In genomic region chr2:127845346-127845982, GRCm38 (mm10) we compare ENCODE assay signal across 10 mouse cellular contexts. TPM values are rescaled to one million over a fixed set of nuclear protein-coding genes. Genes with fewer than 3 reads are reported as not detected.
A peak's percentile ranks its signal among the peaks of the same experiment; 100 is the strongest.
DNase-seq lines count a peak whose midpoint lies in the region; ATAC-seq and TF ChIP-seq lines count a peak whose summit lies in the region.
"Had no signal": no experiment of that assay in that cellular context is flagged by ENCODE, and none has a peak within 500 bp of the region (broad histone marks: within the 10 kb centered on the region; RNA-seq: fewer than 3 reads in every experiment).

No protein-coding gene starts in this region.

- DNase-seq in gastrocnemius, adult 2 months, result no peak
- no peak for DNase-seq in gastrocnemius, postnatal 25 days
- DNase-seq in lung, postnatal 25 days (ENCODE audit: low spot score), result peak; percentile 12
- no peak for DNase-seq in lung, postnatal 14 days
- DNase-seq in embryo, embryonic 10.5 days (ENCODE audit: low spot score), result peak; percentile 32
- DNase-seq in stomach, postnatal 0 days (ENCODE audit: low spot score), result no peak
- no peak for DNase-seq in c-Kit-positive CD71-positive TER-119-positive erythroid progenitor cells, embryonic 14.5 days (ENCODE audit: low spot score)
- DNase-seq in layer of hippocampus, postnatal 25 days (ENCODE audit: extremely low spot score in 1 of 2, low spot score in 1 of 2), result no peak

- no peak overlapping the region for H3K27ac ChIP-seq in gastrocnemius, adult 2 months
- no peak overlapping the region for H3K27ac ChIP-seq in stomach, postnatal 0 days (replicated peaks)
- H3K27ac ChIP-seq: neural tube, embryonic 13.5 days had no signal

- ATAC-seq in stomach, postnatal 0 days (ENCODE audit: low FRiP score, low TSS enrichment), result no peak

- intact Hi-C loops in gastrocnemius, adult 2 months (cut with DNase I), result loop anchor here (2.0 to 10.0 kb wide), 2 partner anchors 161 to 237 kb away; no protein-coding TSS in a partner anchor

- no peak overlapping the region for H3K9ac ChIP-seq in stomach, postnatal 0 days (ENCODE audit: low read length)
- H3K9ac ChIP-seq: neural tube, embryonic 13.5 days had no signal

- no peaks in the 10 kb centered on the region for H3K36me3 ChIP-seq in stomach, postnatal 0 days (ENCODE audit: control insufficient read depth, insufficient read depth, low read length)
- H3K36me3 ChIP-seq: neural tube, embryonic 13.5 days had no signal

- no peaks in the 10 kb centered on the region for H3K27me3 ChIP-seq in stomach, postnatal 0 days (ENCODE audit: control insufficient read depth, insufficient read depth, low read length)

- H3K4me1 ChIP-seq in stomach, postnatal 0 days (replicated peaks; ENCODE audit: control insufficient read depth, insufficient read depth), result no peaks in the 10 kb centered on the region
- H3K4me1 ChIP-seq: neural tube, embryonic 13.5 days had no signal

- 35% methylated on average over 7 of the region's 7 CpGs for WGBS in stomach, postnatal 0 days

- no peak for TF ChIP-seq EP300 in stomach, postnatal 0 days (optimal IDR thresholded peaks at IDR 0.05)

- H3K4me3 ChIP-seq in gastrocnemius, adult 2 months, result no peak overlapping the region
- H3K4me3 ChIP-seq in stomach, postnatal 0 days (ENCODE audit: low read depth, low read length), result no peak overlapping the region
- H3K4me3 ChIP-seq: neural tube, embryonic 13.5 days had no signal

- H3K9me3 ChIP-seq in stomach, postnatal 0 days (ENCODE audit: control insufficient read depth, low read length), result no peaks in the 10 kb centered on the region
- H3K9me3 ChIP-seq: neural tube, embryonic 13.5 days had no signal

- TF ChIP-seq CTCF in gastrocnemius, adult 2 months (IDR thresholded peaks at IDR 0.05), result peak; percentile 62
- TF ChIP-seq CTCF in stomach, postnatal 0 days (IDR thresholded peaks at IDR 0.05; ENCODE audit: low read depth), result peak; percentile 70

- H3K4me2 ChIP-seq in stomach, postnatal 0 days (replicated peaks; ENCODE audit: low read depth), result no peak overlapping the region
- H3K4me2 ChIP-seq: neural tube, embryonic 13.5 days had no signal

RNA-seq across cellular contexts. Expression of gene Acoxl, which starts 6.8 kb away (rescaled TPM):
- under 1 TPM in 1 of 2 experiments, not detected in 1; 0.20 TPM for total RNA-seq in gastrocnemius, adult 2 months (2021)
- under 1 TPM in 1 of 2 experiments, not detected in 1; 0.27 TPM for total RNA-seq in gastrocnemius, postnatal 25 days (2021)
- 0.13 and 0.17 TPM in 2 replicates for polyA plus RNA-seq in stomach, postnatal 0 days (2015; fragmentation: Nextera tagmentation; extraction: Ambion mirVana)
- total RNA-seq in layer of hippocampus, postnatal 25 days (2021), result not detected
- total RNA-seq: layer of hippocampus, adult 8-10 months had no signal

RNA-seq across cellular contexts. Expression of gene Bub1, which starts 13.8 kb away (rescaled TPM):
- total RNA-seq in gastrocnemius, adult 2 months (2021), result not detected
- under 1 TPM; 0.49 to 0.62 TPM for total RNA-seq in gastrocnemius, postnatal 25 days (2021)
- polyA plus RNA-seq in stomach, postnatal 0 days (2015; fragmentation: Nextera tagmentation; extraction: Ambion mirVana), result 5.3 and 6.5 TPM in 2 replicates
- total RNA-seq in layer of hippocampus, postnatal 25 days (2021), result 1 to 10 TPM in 1 of 2 experiments, under 1 TPM in 1; 0.54 to 1.1 TPM

RNA-seq across cellular contexts. Expression of gene Mtln, which starts 53.2 kb away (rescaled TPM):
- total RNA-seq in gastrocnemius, adult 2 months (2021), result 100 to 1,000 TPM; 120 TPM
- 100 to 1,000 TPM; 104 to 110 TPM for total RNA-seq in gastrocnemius, postnatal 25 days (2021)
- 60.2 and 66.5 TPM in 2 replicates for polyA plus RNA-seq in stomach, postnatal 0 days (2015; fragmentation: Nextera tagmentation; extraction: Ambion mirVana)
- 10 to 100 TPM; 48.6 to 59.2 TPM for total RNA-seq in layer of hippocampus, postnatal 25 days (2021)

RNA-seq across cellular contexts. Expression of gene Nphp1, which starts 56.8 kb away (rescaled TPM):
- total RNA-seq in gastrocnemius, adult 2 months (2021), result 10 to 100 TPM; 21.5 to 23.2 TPM
- total RNA-seq in gastrocnemius, postnatal 25 days (2021), result 10 to 100 TPM; 16.7 to 20.0 TPM
- 56.9 and 70.0 TPM in 2 replicates for polyA plus RNA-seq in stomach, postnatal 0 days (2015; fragmentation: Nextera tagmentation; extraction: Ambion mirVana)
- 10 to 100 TPM; 18.8 to 23.4 TPM for total RNA-seq in layer of hippocampus, postnatal 25 days (2021)

Comparison
In these comparisons a context has a peak if more than half of its experiments do, and no peak if none do; other contexts are left out.
1. DNase-seq: peak in lung, postnatal 25 days (single experiment) and embryo, embryonic 10.5 days (single experiment); none in gastrocnemius, adult 2 months (single experiment), gastrocnemius, postnatal 25 days (single experiment), lung, postnatal 14 days (single experiment), stomach, postnatal 0 days (single experiment), c-Kit-positive CD71-positive TER-119-positive erythroid progenitor cells, embryonic 14.5 days (single experiment) and layer of hippocampus, postnatal 25 days (0 of 2).